Mouse (Mus musculus): ENCODE data around the gene Mbl1. TPM values are rescaled to one million over a fixed set of nuclear protein-coding genes. Genes with fewer than 3 reads are reported as not detected.

Mbl1 gene
- polyA plus RNA-seq, 1 experiment from 2014 or later = not detected

DNA sequence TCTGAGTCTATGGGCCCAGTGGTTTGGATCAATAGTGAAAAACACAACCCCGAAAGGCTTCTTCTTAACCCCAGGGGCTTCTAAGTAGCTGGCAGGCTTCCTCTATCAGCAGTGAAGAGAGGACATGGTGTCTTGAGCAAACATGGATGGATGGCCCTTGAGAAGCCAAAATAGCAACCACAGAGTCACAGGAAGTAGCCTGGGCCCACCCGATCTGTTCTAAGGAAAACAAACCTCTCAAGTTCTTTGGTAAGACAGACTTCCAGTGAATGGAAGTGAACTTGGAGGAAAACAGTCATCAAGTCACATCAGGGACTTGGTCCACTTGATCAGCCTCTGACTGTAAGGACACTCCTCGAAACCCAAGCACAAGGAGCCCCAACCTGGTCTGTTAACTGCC, 4.3 kb upstream of the Mbl1 start:
- H3K36me3 ChIP-seq = no peaks in the 10 kb centered on the region
- no peaks in the 10 kb centered on the region for H3K9me3 ChIP-seq
- H3K4me1 ChIP-seq = no peaks in the 10 kb centered on the region
- H3K4me2 ChIP-seq (replicated peaks) = no peak overlapping the region
- H3K27ac ChIP-seq = no peak overlapping the region
- H3K4me3 ChIP-seq = no peak overlapping the region
- no peak for ATAC-seq (ENCODE audit: low FRiP score, low read depth)
- 79% methylated on average over 3 of the region's 3 CpGs for WGBS
- no peak overlapping the region for H3K9ac ChIP-seq
- H3K27me3 ChIP-seq = no peaks in the 10 kb centered on the region

DNA sequence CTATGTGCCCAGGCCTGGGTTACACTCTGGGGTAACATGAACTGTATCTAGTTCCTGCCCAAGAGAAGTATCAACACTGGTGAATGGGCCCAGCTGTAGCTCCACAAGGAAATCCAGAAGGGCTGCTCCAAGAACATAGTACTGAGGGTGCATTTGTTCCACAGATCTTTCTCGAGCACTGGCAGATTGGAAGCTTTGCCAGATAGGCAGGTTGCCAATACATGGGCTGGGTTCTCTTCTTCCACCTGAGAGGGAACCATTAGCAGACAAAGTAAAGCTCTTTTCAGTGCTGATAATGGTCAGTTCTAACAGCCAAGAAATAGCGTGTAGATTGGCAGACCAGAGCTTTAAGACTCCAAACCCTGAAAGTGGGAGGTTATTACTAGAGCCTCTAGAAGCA, 3.9 kb upstream of the Mbl1 start:
- H3K4me3 ChIP-seq = no peak overlapping the region
- no peak overlapping the region for H3K27ac ChIP-seq
- no peak overlapping the region for H3K4me2 ChIP-seq (replicated peaks)
- WGBS = 86% methylated on average over 2 of the region's 2 CpGs
- no peaks in the 10 kb centered on the region for H3K36me3 ChIP-seq
- H3K9me3 ChIP-seq = no peaks in the 10 kb centered on the region
- no peak overlapping the region for H3K9ac ChIP-seq
- H3K27me3 ChIP-seq = no peaks in the 10 kb centered on the region
- no peaks in the 10 kb centered on the region for H3K4me1 ChIP-seq
- no peak for ATAC-seq (ENCODE audit: low FRiP score, low read depth)

DNA sequence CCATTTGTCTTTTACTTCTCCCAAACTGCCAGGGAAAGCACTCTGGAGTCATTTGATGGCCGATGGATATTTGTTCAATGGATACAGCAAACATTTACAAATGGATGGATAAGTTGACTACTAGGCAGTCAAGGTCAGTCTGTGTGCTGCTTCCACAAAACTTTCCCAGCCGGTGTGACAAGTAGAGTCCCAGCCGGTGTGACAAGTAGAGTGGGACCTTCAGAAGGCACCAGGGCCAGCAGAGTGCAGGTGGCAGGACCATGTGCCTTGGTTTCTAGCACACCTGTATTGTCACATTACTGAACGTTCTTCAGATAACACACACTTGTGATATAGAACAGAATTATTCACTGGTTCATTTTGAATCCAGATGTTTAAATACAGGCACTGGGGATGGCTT, 8.8 kb downstream of the Mbl1 start:
- Histone ChIP-seq H3K9ac (no peak overlapping the region), H3K4me3 (no peak overlapping the region), H3K36me3 (no peaks in the 10 kb centered on the region), H3K4me2 (replicated peaks) (no peak overlapping the region), H3K27ac (no peak overlapping the region), H3K27me3 (no peaks in the 10 kb centered on the region), H3K4me1 (no peaks in the 10 kb centered on the region), H3K9me3 (no peaks in the 10 kb centered on the region)
- ATAC-seq (ENCODE audit: low FRiP score, low read depth) = no peak
- WGBS = 90% methylated on average over 4 of the region's 4 CpGs

DNA sequence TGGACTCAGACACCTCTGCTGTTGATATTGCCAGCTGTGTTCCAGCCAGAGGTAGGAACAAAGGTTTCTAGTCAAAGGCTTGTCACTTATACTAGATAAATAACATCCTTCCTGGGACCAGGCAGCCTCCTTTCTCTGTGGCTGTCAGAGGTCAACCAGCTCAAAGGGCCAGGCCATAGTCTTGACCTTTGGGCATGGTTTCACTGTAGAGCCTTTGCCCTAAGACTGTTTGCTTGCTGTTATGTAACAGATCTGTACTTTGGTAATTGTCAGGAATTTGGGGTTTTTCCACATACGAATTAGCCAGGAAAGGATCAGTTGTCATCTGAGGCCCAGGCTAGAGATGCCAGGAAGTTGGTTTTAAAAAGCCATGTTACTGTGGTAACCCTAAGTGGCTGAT, 9.5 kb downstream of the Mbl1 start:
- Histone ChIP-seq H3K27ac (no peak overlapping the region), H3K9ac (no peak overlapping the region), H3K4me2 (replicated peaks) (no peak overlapping the region), H3K36me3 (no peaks in the 10 kb centered on the region), H3K4me1 (no peaks in the 10 kb centered on the region), H3K27me3 (no peaks in the 10 kb centered on the region), H3K4me3 (no peak overlapping the region), H3K9me3 (no peaks in the 10 kb centered on the region)
- 42% methylated on average over 1 of the region's 1 CpGs for WGBS
- ATAC-seq (ENCODE audit: low FRiP score, low read depth) = no peak

DNA sequence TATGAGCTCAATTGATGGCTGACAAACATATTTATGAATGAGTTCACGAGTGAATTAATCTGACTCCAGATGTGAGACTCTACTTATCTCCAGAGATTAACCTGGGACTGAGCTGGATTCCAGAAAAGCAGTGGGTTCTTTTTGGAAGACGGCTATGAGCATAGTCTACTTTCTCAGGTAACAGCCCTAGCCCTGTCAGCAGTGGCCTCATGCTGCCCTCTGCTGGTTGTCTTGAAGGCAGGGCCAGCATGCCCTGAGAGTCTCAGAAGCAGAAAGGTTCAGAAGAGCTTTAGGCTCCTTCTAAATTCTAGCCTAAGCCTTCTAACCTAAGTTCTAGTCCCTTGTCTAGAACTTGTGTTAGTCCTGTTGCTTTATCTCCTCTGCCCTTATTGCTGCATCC, 11.4 kb downstream of the Mbl1 start:
- no peaks in the 10 kb centered on the region for H3K9me3 ChIP-seq
- H3K9ac ChIP-seq = no peak overlapping the region
- ATAC-seq (ENCODE audit: low FRiP score, low read depth) = no peak
- H3K4me3 ChIP-seq = no peak overlapping the region
- H3K27me3 ChIP-seq = no peaks in the 10 kb centered on the region
- no peaks in the 10 kb centered on the region for H3K4me1 ChIP-seq
- 13% methylated on average over 2 of the region's 2 CpGs for WGBS
- H3K4me2 ChIP-seq (replicated peaks) = no peak overlapping the region
- H3K36me3 ChIP-seq = no peaks in the 10 kb centered on the region
- no peak overlapping the region for H3K27ac ChIP-seq

DNA sequence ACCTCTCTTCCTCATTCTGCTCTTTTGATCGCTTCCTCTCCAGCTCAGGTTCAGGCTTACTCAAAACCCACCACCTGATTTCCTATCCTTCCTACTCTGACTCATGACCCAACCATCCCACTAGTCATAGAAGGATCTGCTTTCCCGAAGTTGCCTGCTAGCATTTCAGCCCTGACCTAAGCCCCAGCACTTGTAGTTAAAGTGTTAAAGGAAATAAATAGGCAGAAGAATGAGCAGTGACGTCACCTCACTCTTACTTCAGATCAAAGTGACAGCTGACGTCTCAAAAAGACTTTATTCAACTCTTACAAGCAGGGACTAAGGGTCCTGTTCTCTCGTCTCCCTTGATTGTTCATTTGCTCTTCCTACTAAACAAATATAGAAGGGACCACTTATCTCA, 16.0 kb downstream of the Mbl1 start:
- Histone ChIP-seq H3K4me2 (replicated peaks) (no peak overlapping the region), H3K36me3 (no peaks in the 10 kb centered on the region), H3K4me3 (no peak overlapping the region), H3K4me1 (no peaks in the 10 kb centered on the region), H3K9ac (no peak overlapping the region), H3K27ac (no peak overlapping the region), H3K27me3 (no peaks in the 10 kb centered on the region), H3K9me3 (no peaks in the 10 kb centered on the region)
- 58% methylated on average over 5 of the region's 5 CpGs for WGBS
- no peak for ATAC-seq (ENCODE audit: low FRiP score, low read depth)

DNA sequence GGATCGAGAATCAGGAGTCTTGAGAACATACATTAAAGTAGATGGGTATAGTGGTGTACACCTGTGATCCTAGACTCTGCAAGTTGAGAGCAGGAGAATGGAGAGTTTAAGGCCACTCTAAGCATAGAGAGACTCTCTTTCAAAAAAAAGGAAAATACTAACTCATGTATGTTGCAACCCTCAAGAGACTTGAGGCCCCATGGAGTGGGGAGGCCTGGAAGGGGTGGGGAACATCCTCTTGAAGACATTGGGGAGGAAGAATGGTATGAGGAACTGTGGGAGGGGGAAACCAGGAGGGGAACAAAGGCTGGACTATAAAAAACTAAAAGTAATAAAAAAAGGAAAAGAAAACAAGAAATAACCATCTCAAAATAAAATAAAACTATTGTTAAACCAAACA, 17.3 kb downstream of the Mbl1 start:
- WGBS = 81% methylated on average over 1 of the region's 1 CpGs
- no peak overlapping the region for H3K4me2 ChIP-seq (replicated peaks)

DNA sequence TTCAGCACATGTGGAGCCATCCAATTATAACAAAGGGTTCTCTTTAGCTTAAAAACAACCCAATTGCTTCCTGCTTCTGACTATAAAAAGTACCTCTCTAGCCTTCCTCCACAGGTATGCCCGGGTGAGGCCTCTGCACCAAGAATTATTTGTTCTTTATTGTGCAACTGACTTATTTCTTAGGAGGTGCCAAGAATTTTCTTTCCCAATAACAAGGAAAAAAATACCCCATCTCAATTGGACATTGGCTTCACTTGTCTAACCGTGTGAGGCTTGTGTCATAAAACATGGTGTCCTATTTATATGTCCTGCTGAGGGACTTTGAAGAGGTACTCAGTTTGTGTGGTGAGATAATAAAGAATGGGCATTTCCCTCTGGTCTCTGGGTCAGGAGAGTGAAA, 19.3 kb downstream of the Mbl1 start:
- H3K4me3 ChIP-seq = no peak overlapping the region
- 81% methylated on average over 2 of the region's 2 CpGs for whole genome bisulfite sequencing
- H3K27me3 ChIP-seq = no peaks in the 10 kb centered on the region
- H3K36me3 ChIP-seq = no peaks in the 10 kb centered on the region
- H3K9me3 ChIP-seq = no peaks in the 10 kb centered on the region
- no peak overlapping the region for H3K27ac ChIP-seq
- H3K4me1 ChIP-seq = no peaks in the 10 kb centered on the region
- H3K9ac ChIP-seq = no peak overlapping the region
- no peak overlapping the region for H3K4me2 ChIP-seq (replicated peaks)
- no peak for ATAC-seq (ENCODE audit: low FRiP score, low read depth)

More for the DNA sequence above, 17.3 kb downstream of the Mbl1 start:
- H3K9me3 ChIP-seq = no peaks in the 10 kb centered on the region
- no peaks in the 10 kb centered on the region for H3K27me3 ChIP-seq
- H3K4me3 ChIP-seq = no peak overlapping the region
- H3K27ac ChIP-seq = no peak overlapping the region
- no peak for ATAC-seq (ENCODE audit: low FRiP score, low read depth)
- no peaks in the 10 kb centered on the region for H3K4me1 ChIP-seq
- H3K9ac ChIP-seq = no peak overlapping the region
- no peaks in the 10 kb centered on the region for H3K36me3 ChIP-seq

DNA sequence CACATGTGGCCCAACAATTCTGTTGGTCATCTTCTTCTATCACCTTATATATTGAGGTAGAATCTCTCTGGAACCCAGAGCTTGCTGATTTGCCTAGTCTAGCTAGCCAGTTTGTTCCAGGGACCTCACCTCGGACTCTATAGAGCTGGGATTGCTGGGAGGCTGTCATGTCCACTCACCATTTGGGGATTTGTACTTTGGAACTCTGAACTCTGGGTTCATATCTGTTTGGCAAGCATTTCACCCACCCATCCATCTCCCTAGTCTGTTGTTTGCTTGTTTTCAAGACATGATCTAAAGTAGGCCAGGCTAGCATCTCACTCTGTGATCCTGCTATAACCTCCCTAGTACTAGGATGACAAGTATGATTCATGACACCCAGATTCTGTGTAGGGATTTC, 23.5 kb downstream of the Mbl1 start:
- no peak overlapping the region for H3K4me3 ChIP-seq
- H3K27me3 ChIP-seq = no peaks in the 10 kb centered on the region
- ATAC-seq (ENCODE audit: low FRiP score, low read depth) = no peak
- H3K4me2 ChIP-seq (replicated peaks) = no peak overlapping the region
- H3K36me3 ChIP-seq = no peaks in the 10 kb centered on the region
- H3K27ac ChIP-seq = no peak overlapping the region
- no peaks in the 10 kb centered on the region for H3K4me1 ChIP-seq
- no peaks in the 10 kb centered on the region for H3K9me3 ChIP-seq
- no peak overlapping the region for H3K9ac ChIP-seq
- WGBS = 60% methylated on average over 1 of the region's 1 CpGs

DNA sequence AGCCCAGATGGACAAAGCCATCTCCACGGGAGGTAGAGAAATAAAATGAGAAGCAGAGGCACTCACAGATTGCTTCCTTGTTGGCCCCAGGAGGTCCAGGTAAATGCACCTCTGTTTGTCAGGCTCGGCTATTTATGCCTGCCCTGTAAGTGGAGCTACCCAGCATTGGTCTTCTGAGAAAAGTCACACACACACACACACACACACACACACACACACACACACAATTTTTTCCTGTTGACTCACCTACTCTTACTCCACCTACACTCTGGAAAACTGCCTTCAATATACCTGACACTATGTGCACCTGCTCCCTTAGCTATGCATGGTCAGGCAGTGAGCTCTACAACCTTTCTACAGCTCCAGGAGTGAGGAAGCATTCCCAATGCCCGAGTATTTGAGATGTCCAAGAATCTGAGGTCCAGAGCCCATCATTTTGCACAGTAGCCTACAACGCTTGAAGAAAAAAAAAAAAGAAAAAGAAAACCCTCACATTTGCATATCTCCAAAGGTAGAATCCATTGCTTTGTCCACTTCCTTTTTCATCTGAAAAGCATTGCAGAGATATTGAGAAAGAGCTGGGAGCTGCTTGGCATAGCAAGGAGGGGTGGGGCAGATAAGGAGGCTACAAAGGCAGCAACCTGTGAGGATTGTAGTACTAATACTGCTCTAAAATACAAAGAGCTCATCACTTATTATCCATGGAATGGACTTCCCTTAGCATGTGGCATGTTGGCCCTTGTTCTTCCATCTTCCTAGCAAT, 34.0 kb downstream of the Mbl1 start, which contains the start of gene Sftpd:
Gene Sftpd (minus strand): TSS at position 91 of the 763 bp plus-strand sequence.
- Histone ChIP-seq H3K27ac (no peak within 1 kb of the TSS), H3K9ac (no peak within 1 kb of the TSS), H3K36me3 (no peaks in the 10 kb centered on the region), H3K4me1 (no peaks in the 10 kb centered on the region), H3K27me3 (no peaks in the 10 kb centered on the region), H3K9me3 (no peaks in the 10 kb centered on the region), H3K4me3 (no peak within 1 kb of the TSS), H3K4me2 (replicated peaks) (no peak within 1 kb of the TSS)
- WGBS = 68% methylated on average over 4 of the region's 4 CpGs
- no peak for ATAC-seq (ENCODE audit: low FRiP score, low read depth)

DNA sequence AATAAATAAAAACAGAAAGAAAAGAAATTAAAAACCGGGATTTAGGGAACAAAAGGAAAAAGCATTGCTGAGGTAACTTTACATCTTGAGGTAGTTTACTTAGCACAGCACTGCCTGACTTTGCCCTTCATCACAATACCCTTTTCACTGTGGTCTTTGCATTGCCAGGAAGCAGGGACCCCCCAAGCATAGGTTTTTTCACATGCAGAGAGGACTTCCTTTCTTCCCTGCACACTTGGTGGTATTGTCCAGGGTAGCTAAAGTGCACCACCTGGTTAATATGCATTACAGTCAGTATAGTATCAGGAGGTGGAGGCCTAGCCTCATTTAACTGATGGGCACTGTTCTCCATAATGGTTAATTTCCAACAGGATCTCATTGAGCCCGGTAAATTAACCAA, 38.2 kb downstream of the Mbl1 start:
- 73% methylated on average over 2 of the region's 2 CpGs for WGBS
- H3K36me3 ChIP-seq = no peaks in the 10 kb centered on the region
- no peak for ATAC-seq (ENCODE audit: low FRiP score, low read depth)
- no peak overlapping the region for H3K9ac ChIP-seq
- no peak overlapping the region for H3K4me2 ChIP-seq (replicated peaks)
- no peaks in the 10 kb centered on the region for H3K4me1 ChIP-seq
- no peaks in the 10 kb centered on the region for H3K27me3 ChIP-seq
- H3K4me3 ChIP-seq = no peak overlapping the region
- no peak overlapping the region for H3K27ac ChIP-seq
- peaks cover 12% of the 10 kb centered on the region for H3K9me3 ChIP-seq

DNA sequence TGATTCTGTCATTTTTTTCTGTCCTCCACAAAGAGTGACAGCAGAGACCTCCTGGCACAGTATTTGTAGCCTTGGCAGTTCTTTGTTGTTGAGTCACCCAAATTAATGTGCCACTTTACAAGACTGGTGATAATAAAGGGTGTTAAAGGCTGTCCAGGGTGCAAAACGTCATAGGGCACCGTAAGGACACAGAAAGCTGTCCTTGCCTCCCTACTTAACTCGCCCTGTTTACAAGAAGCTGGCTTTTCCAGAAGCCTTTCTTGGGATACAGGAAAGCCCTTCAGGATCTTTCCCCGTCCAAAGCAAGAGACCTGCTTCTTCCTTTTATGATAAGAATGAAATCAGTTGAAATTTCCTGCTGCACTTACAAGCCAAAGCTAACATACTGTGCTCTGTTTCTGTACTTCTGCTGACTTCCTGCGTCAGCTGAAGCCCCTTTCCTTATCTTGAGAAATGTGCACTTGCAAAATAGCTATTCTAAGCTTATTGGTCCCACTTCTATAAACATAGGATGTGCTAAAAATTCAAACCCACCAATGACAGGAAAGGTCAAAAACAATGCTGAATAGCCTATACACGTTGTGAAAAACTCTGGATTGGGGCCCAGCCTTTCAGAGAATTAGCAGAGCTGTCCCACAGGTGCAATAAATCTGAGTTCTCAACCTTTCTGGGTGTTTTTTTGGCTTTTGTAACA, 46.9 kb downstream of the Mbl1 start:
- Histone ChIP-seq H3K9ac (no peak overlapping the region), H3K4me2 (replicated peaks) (no peak overlapping the region), H3K4me1 (no peaks in the 10 kb centered on the region), H3K36me3 (no peaks in the 10 kb centered on the region), H3K27ac (no peak overlapping the region; the same call in 1 of the 2 replicates), H3K9me3 (no peaks in the 10 kb centered on the region), H3K4me3 (no peak overlapping the region), H3K27me3 (no peaks in the 10 kb centered on the region)
- peak; percentile 66; the same call in 1 of the 2 replicates for ATAC-seq (ENCODE audit: low FRiP score, low read depth)
- WGBS = 53% methylated on average over 6 of the region's 6 CpGs
